Mouse (Mus musculus) heart, postnatal 14 days (tissue): ENCODE data around the gene Ssna1. TPM values are rescaled to one million over a fixed set of nuclear protein-coding genes. Genes with fewer than 3 reads are reported as not detected.
A peak's percentile ranks its signal among the peaks of the same experiment; 100 is the strongest.

Experiments used
- DNase-seq, 2 experiments: peaks; one replicate each; pipeline ENCODE4 v3.0.0; 2021 to 2022
- intact Hi-C: fragments of 180-260 bp; cut with DNase I; formaldehyde crosslinking; loops from one replicate; pipeline ENCODE4 v1.15.1; 2025
- long read RNA-seq, 2 experiments: library from polyadenylated mRNA; stranded (forward); transcript quantifications; one replicate each; pipeline ENCODE4 v2.0.0; 2021
- total RNA-seq, 2 experiments: library from RNA; stranded (reverse); gene quantifications; 2 replicates each; pipeline ENCODE4 v1.2.3; 2021

Ssna1 gene
- 10 to 100 TPM; 38.3 to 46.9 TPM for total RNA-seq
- long read RNA-seq, experiment 1, transcript Ssna1-204 (2 exons, 1,006 nt) = minor isoform, 14 of 44 reads
- long read RNA-seq, experiment 1, transcript Ssna1-201 (3 exons, 862 nt) = major isoform, 24 of 44 reads
- long read RNA-seq, experiment 1, partial matches to known transcripts = 0 of 44 reads
- long read RNA-seq, experiment 1, other reads (novel, unspliced or antisense) = 3 of 44 reads
- long read RNA-seq, experiment 2, transcript Ssna1-201 (3 exons, 862 nt) = major isoform, 18 of 30 reads
- long read RNA-seq, experiment 2, transcript Ssna1-204 (2 exons, 1,006 nt) = minor isoform, 5 of 30 reads
- long read RNA-seq, experiment 2, partial matches to known transcripts = 0 of 30 reads
- long read RNA-seq, experiment 2, other reads (novel, unspliced or antisense) = 5 of 30 reads

DNA sequence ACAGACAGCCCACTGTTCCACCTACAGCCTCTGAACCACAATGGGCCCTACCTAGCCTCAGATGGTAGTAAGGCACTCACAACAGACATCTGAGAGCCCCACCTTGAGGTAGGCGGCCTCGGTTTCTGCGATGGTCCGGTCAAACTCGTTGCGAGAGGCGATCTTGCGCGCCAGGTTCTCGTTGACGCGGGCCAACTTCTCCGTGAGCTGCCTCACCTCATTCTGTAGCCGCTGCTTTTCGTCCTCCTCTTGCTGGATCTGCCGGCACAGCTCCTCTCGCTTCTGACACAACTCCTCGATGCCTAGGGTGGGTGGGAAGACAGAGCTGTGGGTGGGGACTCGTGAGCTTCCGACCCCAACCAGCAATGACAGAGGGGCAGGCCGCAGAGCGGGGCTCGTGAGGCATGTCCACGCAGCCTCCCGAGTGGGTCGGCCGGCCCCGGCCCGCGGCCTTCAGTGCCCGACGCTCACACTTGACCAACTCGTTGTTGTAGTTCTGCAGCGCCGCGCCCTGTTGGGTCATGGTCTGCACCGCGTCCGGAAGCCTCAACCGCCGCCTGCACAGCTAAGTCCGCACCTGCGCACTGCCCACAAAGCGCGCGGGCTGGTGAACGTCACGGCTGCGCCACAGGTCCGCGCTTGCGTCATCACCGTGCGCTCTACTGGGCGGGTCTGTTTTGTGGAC lies at the start of gene Ssna1, which contains the start of gene Anapc2:
Gene Ssna1, minus strand, starts transcription at position 612 of the 685 bp plus-strand sequence.
Gene Anapc2, plus strand, starts transcription at position 652 of the 685 bp plus-strand sequence.
- DNase-seq = peak; percentile 98 to 99
- intact Hi-C loops = no loop called here

GRCm38 (mm10) chr2:25320084-25320483 lies 47.8 kb upstream of the Ssna1 start:
- intact Hi-C loops = no loop called here

GRCm38 (mm10) chr2:25318971-25319773 lies 46.9 kb upstream of the Ssna1 start, which contains the start of gene Grin1:
Grin1 (minus strand) TSS chr2:25319187.
- peak; percentile 72 to 79 for DNase-seq
- intact Hi-C loops = no loop called here

More at GRCm38 (mm10) chr2:25320084-25320483, 47.8 kb upstream of the Ssna1 start:
- no peak for DNase-seq

DNA sequence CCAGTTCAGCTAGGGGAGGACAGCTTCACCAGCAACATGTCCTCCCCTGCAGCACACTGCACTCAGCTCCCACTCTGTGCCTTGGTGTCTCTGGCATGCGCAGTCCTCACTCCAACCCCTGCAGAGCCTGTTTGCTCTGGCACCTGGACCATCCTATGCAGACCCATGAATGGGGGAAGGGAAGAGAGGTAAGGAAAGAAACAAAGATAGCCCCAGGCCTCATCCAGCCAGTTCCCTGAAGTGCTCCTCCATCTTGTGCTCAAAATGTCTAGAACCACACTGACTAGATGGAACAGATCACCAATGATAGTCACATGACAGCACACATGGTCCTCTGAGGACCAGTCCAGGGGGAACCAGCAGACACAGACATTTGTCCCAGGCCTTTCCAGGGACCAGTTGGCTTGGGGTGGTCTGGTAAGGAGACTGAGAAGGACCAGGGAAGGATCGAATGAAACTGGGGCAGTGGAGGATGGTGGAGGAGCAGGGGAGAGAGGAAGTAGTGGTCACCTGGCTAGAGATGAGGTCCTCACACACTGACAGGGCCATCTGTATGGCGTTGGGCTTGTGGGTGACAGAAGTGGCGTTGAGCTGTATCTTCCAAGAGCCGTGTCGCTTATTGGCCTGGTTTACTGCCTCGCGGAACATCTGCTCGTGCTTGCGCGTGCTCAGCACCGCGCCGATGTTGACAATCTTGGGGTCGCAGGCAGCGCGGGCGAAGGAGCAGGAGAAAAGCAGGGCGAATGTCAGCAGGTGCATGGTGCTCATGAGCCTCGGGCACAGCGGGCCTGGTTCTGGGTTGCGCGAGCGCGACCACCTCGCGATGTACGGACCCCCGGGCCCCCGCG lies 46.1 kb upstream of the Ssna1 start:
- intact Hi-C loops = no loop called here

GRCm38 (mm10) chr2:25311491-25311891 lies 39.3 kb upstream of the Ssna1 start:
- intact Hi-C loops = no loop called here
- DNase-seq = no peak

More for the DNA sequence above, 46.1 kb upstream of the Ssna1 start:
- DNase-seq = no peak

DNA sequence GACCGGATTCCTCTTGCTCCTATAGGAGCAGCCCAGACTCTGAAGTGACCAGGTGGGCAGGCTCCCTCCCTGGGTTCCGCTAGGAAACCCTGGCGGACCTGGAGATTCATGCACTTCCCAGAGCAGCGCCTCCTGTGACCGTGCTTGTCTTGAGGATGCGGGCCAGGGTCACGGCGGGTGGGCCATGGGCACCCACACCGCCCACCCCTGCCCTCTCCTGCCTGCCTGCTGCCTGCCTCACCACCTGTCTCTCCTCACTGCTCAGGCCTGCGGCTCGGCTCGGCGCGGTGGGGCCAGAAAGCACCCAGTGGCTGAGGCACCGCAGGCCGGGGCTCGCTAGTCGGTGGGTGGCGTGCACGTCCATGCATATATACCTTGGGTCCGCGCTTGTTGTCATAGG lies 38.7 kb upstream of the Ssna1 start:
- DNase-seq = no peak
- intact Hi-C loops = no loop called here

- intact Hi-C loops = no loop called here
- DNase-seq = no peak
These were observed 37.9 kb upstream of the Ssna1 start for GRCm38 (mm10) chr2:25310180-25310579.

GRCm38 (mm10) chr2:25305587-25306359 lies 33.5 kb upstream of the Ssna1 start:
- intact Hi-C loops = no loop called here
- no peak for DNase-seq

- intact Hi-C loops = no loop called here
- DNase-seq = peak in 1 of 2 experiments; percentile 16
These were observed 32.7 kb upstream of the Ssna1 start for GRCm38 (mm10) chr2:25304657-25305541.

DNA sequence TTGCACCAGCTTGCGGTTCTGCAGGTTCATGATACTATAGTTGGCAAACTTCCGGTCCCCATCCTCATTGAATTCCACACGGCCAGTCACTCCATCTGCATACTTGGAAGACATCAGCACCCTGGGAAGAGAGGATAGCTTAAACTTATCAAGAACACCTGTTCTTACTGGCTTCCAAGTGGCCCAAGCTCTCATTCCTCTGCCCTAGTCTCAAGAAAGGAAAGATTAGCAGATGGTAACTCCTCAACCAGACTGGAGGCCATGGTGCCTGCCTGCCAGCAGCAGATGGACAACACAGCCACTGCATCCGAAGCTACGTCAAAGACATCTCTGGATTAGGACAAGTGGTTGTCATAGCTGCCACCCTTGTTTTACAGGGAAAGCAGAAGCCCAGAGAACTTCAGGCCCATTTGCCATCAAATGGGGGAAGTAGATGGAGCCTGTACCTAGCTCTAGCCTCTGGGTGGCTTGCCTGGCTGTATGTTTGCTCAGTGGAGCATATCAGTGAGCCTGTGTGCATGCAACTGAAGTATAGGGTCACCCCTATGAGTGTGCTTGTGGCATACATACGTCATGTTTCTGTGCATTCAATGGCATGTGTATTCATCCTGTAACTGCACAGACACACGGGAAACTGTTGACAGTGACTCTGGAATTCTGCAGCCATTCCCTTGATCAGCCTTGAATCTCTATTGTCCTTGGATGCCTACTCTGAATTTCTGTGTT lies 31.9 kb upstream of the Ssna1 start:
- intact Hi-C loops = no loop called here
- DNase-seq = no peak

DNA sequence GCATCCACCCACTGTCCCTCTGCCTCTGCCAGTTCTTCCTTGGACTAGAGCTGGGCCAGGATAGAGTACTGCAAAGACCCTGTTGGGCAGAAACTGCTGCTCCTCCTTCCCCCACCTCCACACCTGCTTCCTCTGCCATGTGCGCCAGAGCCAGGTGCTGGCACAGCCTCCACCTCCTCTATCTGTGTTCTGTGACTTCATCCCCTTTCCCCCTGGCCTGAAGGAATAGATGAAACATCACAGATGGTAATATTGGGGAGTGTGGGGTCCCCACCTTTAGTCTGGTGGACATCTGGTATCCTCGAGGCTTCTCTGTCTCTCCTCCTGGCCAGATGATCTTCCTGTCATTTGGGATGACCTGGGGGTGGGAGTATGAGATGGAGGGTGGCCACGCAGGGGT lies 31.2 kb upstream of the Ssna1 start:
- DNase-seq = no peak
- intact Hi-C loops = no loop called here

GRCm38 (mm10) chr2:25298046-25298445 lies 25.8 kb upstream of the Ssna1 start:
- intact Hi-C loops = no loop called here
- DNase-seq = no peak

- DNase-seq = no peak
- intact Hi-C loops = no loop called here
These were observed 24.9 kb upstream of the Ssna1 start for GRCm38 (mm10) chr2:25297093-25297492.

GRCm38 (mm10) chr2:25293706-25294105 lies 21.5 kb upstream of the Ssna1 start:
- no peak for DNase-seq
- intact Hi-C loops = loop anchor here (2.0 kb wide), 1 partner anchor 65 kb away; no protein-coding TSS in a partner anchor

DNA sequence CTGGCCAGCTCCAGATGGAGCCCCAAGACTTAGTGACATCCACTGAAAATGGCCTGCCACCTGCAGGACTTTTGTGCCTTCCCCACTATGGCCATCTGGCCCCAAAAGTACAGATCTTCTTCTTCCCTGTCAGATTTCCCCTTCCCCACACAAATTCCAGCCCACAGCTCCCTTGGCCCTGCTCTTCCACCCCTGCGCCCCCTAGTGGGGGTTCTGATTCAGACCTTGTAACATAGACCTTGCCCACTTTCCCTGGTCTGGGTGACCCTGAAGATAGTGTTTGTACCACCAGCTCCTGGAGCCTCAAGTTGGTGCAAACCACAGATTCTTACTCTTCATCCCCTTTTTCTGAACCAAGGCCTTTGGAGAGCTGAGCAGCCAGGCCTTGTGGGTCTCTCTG lies 20.6 kb upstream of the Ssna1 start:
- intact Hi-C loops = loop anchor here (2.0 kb wide), 1 partner anchor 64 kb away; no protein-coding TSS in a partner anchor

GRCm38 (mm10) chr2:25292054-25292544 lies 19.9 kb upstream of the Ssna1 start:
- intact Hi-C loops = loop anchor here (2.0 kb wide), 1 partner anchor 63 kb away; no protein-coding TSS in a partner anchor
- DNase-seq = peak; percentile 45 to 57

More for the DNA sequence above, 20.6 kb upstream of the Ssna1 start:
- peak; percentile 86 to 90 for DNase-seq
